Mouse (Mus musculus): ENCODE data around the gene Neurod1.

DNA sequence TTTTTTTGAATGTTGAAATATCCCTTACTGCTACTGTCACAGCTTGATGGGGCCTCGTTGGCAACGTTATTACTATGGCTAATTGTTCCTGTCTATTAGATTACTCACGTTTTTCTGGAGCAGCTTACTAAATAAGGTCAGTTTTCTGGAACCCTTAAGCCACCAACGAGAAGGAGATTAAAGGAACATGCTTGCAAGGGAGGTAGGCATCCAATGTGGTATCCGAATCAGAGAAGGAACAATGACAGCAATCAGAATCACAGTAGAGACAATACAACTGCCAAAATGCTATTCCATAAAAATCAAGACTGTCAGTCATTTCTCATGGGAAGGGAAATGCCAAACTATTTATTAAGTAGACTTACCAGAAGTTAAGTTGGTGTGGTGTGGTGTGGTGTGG is 5.1 kb downstream of the Neurod1 start:
- no peak for TF ChIP-seq GATA1 (IDR thresholded peaks at IDR 0.05; ENCODE audit: low read depth, low read length)
- no peak for TF ChIP-seq POLR2A (IDR thresholded peaks at IDR 0.05; ENCODE audit: control insufficient read depth in 1 of 2, insufficient read depth in 1 of 2, low read depth in 1 of 2, low read length in 2 of 2, poor library complexity in 1 of 2)
- no peak for TF ChIP-seq HCFC1 (IDR thresholded peaks at IDR 0.05; ENCODE audit: low read depth, low read length)
- no peak for TF ChIP-seq POLR2AphosphoS5 (IDR thresholded peaks at IDR 0.05; ENCODE audit: borderline replicate concordance, low read depth, low read length)
- no peak for TF ChIP-seq MAX (IDR thresholded peaks at IDR 0.05; ENCODE audit: low read length)
- TF ChIP-seq BHLHE40 (IDR thresholded peaks at IDR 0.05; ENCODE audit: borderline replicate concordance, low read depth, low read length), result no peak
- no peak for TF ChIP-seq MEF2A (IDR thresholded peaks at IDR 0.05; ENCODE audit: extremely low read depth, insufficient replicate concordance, low read depth, low read length, poor library complexity, severe bottlenecking)
- TF ChIP-seq JUND (IDR thresholded peaks at IDR 0.05; ENCODE audit: low read depth, low read length), result no peak
- no peak for TF ChIP-seq ZMIZ1 (IDR thresholded peaks at IDR 0.05; ENCODE audit: low read depth, low read length)
- no peak for TF ChIP-seq MXI1 (IDR thresholded peaks at IDR 0.05; ENCODE audit: low read depth, low read length)
